Mouse (Mus musculus): Measurements from ENCODE around the gene Sertad1.

- TF ChIP-seq CTCF (IDR thresholded peaks at IDR 0.05; ENCODE audit: extremely low read depth, insufficient read depth, insufficient read length, insufficient replicate concordance) = no peak
- TF ChIP-seq POLR2A (IDR thresholded peaks at IDR 0.05; ENCODE audit: low read depth, low read length) = no peak
Measured at GRCm38 (mm10) chr7:27486102-27486769, 474 bp upstream of the Sertad1 start.

Measured in spleen, adult 2 months (tissue).